Mouse (Mus musculus) kidney, embryonic 16.5 days (tissue): ENCODE results near the gene Nol10. TPM values are rescaled to one million over a fixed set of nuclear protein-coding genes. Genes with fewer than 3 reads are reported as not detected.
"Not testable (repeated sequence)": the region's sequence is repeated elsewhere in the genome, so short reads cannot be mapped to it uniquely, and the experiment has no call there.

ENCODE experiments used
- ATAC-seq: fragments of 200-750 bp; cut with Nextera tagmentation; 2 replicates; pipeline ENCODE4 v1.8.0; 2017; ENCODE audit warnings: moderate TSS enrichment; ENCODE audit not compliant: low FRiP score, low TSS enrichment
- H3K27ac ChIP-seq: fragments of 300-500 bp; sonication (generic); 2 replicates; pipeline ENCODE4 v1.5.1; 2014; ENCODE audit warnings: low read length
- H3K27me3 ChIP-seq: fragments of 300-500 bp; sonication (generic); 2 replicates; pipeline ENCODE4 v1.6.1; 2014; ENCODE audit warnings: low read length, control low read depth, mixed read lengths; ENCODE audit not compliant: insufficient read depth
- H3K36me3 ChIP-seq: fragments of 300-500 bp; sonication (generic); 2 replicates; pipeline ENCODE4 v1.6.1; 2014; ENCODE audit warnings: low read length, control low read depth, mixed read lengths; ENCODE audit not compliant: insufficient read depth
- H3K4me1 ChIP-seq: fragments of 300-500 bp; sonication (generic); 2 replicates; pipeline ENCODE4 v1.6.1; 2014; ENCODE audit warnings: low read length, control low read depth, mixed read lengths; ENCODE audit not compliant: insufficient read depth
- H3K4me2 ChIP-seq: fragments of 300-500 bp; sonication (generic); replicated peaks from 2 replicates; pipeline ENCODE4 v1.6.1; 2014; ENCODE audit warnings: low read depth, low read length
- H3K4me3 ChIP-seq: fragments of 300-500 bp; sonication (generic); 2 replicates; pipeline ENCODE4 v1.5.1; 2014; ENCODE audit warnings: mild to moderate bottlenecking, low read length
- H3K9ac ChIP-seq: fragments of 300-500 bp; sonication (generic); replicated peaks from 2 replicates; pipeline ENCODE4 v1.6.1; 2014; ENCODE audit warnings: low read length
- H3K9me3 ChIP-seq: fragments of 300-500 bp; sonication (generic); 2 replicates; pipeline ENCODE4 v1.6.1; 2016; ENCODE audit warnings: low read length, control low read depth
- WGBS: fragments of 180-500 bp; shearing (Covaris S2); extraction: QIAGEN DNeasy Blood & Tissue Kit; methylation state at CpG from one replicate; pipeline ENCODE4 v1.1.7; 2014; 5-methylcytosine and 5-hydroxymethylcytosine counted together
- polyA plus RNA-seq: library from polyadenylated mRNA; unstranded; fragments of >200 nt; fragmentation: Nextera tagmentation; extraction: Ambion mirVana; gene quantifications from 2 replicates; pipeline ENCODE4 v1.2.1, GENCODE M21; 2015

Gene Nol10
- polyA plus RNA-seq, 1 experiment from 2014 or later: 24.4 TPM

DNA sequence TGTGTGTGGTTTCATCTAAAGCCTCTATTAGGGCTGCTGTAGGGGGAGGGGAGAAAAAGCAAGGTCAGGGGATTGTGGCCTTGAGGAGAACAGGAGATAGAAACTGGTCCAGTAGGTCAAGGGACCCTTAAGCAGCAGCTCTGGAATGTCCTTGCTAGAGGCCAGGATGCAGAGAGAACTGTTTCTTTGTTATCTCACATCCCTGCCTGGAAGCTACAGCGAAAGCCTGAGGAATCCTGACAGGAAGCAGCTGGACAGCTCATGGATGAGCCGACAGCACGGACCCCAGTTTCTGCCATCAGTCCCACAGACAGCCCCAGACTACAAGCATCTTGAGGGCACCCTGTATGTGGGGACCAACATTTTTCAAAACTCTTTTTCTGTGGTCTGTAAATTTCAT is 120.1 kb downstream of the Nol10 start:
- ATAC-seq: peak; percentile 32; the same call in 1 of the 2 replicates
- whole genome bisulfite sequencing: 37% methylated on average over 3 of the region's 3 CpGs

DNA sequence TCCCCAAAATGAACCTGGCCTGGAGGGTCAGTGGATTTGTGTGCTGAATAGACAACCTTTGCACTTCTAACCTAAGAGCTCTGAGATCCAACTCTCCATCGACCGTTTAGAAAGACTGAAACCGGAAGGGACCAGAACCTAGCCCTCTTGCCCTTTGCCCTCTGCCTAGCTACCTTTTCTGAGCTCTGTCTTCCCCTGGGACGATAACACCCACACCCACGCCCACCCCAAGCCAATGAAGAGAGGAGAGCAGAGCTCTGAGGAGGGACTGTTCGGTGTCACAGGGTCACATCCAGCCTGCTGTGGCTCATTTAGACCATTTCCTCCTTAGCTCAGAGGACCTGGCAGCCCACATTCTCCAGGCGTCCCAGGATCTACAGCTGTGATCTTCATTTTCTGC is 121.6 kb downstream of the Nol10 start:
- Histone ChIP-seq H3K4me1 (no peaks in the 10 kb centered on the region), H3K4me2 (no peak overlapping the region), H3K27me3 (no peaks in the 10 kb centered on the region), H3K36me3 (no peaks in the 10 kb centered on the region), H3K9ac (no peak overlapping the region), H3K4me3 (no peak overlapping the region), H3K9me3 (no peaks in the 10 kb centered on the region), H3K27ac (no peak overlapping the region)
- 50% methylated on average over 7 of the region's 7 CpGs for WGBS
- ATAC-seq: 0 out of 2 replicates have a peak, but pooled peaks have one; percentile 41

More for the DNA sequence above, 120.1 kb downstream of the Nol10 start:
- H3K4me1 ChIP-seq: no peaks in the 10 kb centered on the region
- H3K27ac ChIP-seq: peak overlapping the region; percentile 8; the same call in 1 of the 2 replicates
- H3K4me3 ChIP-seq: no peak overlapping the region
- no peaks in the 10 kb centered on the region for H3K27me3 ChIP-seq
- H3K9me3 ChIP-seq: no peaks in the 10 kb centered on the region
- H3K4me2 ChIP-seq: no peak overlapping the region
- H3K9ac ChIP-seq: no peak overlapping the region
- no peaks in the 10 kb centered on the region for H3K36me3 ChIP-seq

DNA sequence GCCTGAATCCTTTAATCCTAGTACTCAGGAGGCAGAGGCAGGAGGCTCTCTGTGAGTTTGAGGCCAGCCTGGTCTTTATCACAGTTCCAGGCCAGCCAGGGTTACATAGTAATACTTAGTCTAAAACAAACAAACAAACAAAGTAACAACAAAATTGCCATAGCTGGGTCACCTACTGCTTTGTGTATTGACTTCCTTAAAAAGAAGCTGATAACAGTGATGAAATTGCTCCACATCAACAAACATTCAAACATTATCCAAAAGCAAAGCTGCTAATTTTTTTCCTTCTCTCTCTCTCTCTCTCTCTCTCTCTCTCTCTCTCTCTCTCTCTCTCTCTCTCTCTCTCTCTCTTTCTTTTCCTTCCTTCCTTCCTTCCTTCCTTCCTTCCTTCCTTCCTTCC is 122.3 kb downstream of the Nol10 start:
- H3K4me3 ChIP-seq, ATAC-seq, H3K9ac ChIP-seq, H3K27me3 ChIP-seq, H3K36me3 ChIP-seq, H3K4me1 ChIP-seq, H3K9me3 ChIP-seq, H3K4me2 ChIP-seq, H3K27ac ChIP-seq: not testable (repeated sequence)

DNA sequence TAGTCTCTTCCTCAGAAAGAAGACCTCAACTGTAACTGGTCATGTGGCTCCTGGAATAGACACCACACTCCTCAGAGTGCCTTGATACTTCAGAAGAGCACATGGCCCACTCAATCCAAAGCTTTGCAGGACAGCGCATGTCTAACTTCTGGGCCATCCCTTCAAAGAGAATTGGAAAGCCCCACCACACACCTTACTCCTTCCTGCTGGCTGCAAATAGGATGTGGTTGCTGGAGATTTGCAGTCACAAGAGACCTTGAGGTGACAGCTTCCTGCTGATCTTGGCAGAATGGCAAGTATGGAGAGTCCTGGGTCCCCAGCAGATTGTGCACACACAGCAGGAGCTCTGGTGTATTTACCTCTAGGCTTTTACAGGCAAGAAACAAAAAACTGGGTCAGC is 123.1 kb downstream of the Nol10 start:
- no peak overlapping the region for H3K4me2 ChIP-seq
- WGBS: 77% methylated on average over 1 of the region's 1 CpGs

DNA sequence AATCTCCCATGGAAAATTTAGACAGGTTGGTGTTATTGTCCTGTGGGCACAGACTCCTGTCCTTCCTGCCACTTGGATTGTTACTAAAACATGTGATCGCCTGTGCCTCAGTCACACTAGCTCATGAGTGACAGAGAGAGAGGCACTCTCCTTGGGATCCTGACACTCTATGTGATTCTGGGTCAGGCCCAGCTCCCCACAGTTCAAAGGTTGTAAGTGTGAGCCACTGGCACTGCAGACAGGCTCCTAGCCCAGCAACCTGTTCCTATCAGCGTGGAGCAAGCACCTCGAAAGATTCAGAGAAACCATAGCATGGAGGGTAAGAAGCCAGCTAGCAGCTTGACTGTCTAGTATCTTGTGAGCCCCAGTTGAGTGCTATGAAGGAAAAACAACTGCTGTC is 124.9 kb downstream of the Nol10 start:
- no peak overlapping the region for H3K4me3 ChIP-seq
- ATAC-seq: no peak
- WGBS: 87% methylated on average over 3 of the region's 3 CpGs
- H3K9ac ChIP-seq: no peak overlapping the region
- H3K4me2 ChIP-seq: no peak overlapping the region
- H3K27me3 ChIP-seq: no peaks in the 10 kb centered on the region
- H3K9me3 ChIP-seq: no peaks in the 10 kb centered on the region
- no peaks in the 10 kb centered on the region for H3K36me3 ChIP-seq
- no peaks in the 10 kb centered on the region for H3K4me1 ChIP-seq
- no peak overlapping the region for H3K27ac ChIP-seq

More for the DNA sequence above, 123.1 kb downstream of the Nol10 start:
- no peaks in the 10 kb centered on the region for H3K27me3 ChIP-seq
- no peak overlapping the region for H3K27ac ChIP-seq
- H3K9ac ChIP-seq: no peak overlapping the region
- H3K4me1 ChIP-seq: no peaks in the 10 kb centered on the region
- no peaks in the 10 kb centered on the region for H3K36me3 ChIP-seq
- no peaks in the 10 kb centered on the region for H3K9me3 ChIP-seq
- no peak overlapping the region for H3K4me3 ChIP-seq
- ATAC-seq: no peak

DNA sequence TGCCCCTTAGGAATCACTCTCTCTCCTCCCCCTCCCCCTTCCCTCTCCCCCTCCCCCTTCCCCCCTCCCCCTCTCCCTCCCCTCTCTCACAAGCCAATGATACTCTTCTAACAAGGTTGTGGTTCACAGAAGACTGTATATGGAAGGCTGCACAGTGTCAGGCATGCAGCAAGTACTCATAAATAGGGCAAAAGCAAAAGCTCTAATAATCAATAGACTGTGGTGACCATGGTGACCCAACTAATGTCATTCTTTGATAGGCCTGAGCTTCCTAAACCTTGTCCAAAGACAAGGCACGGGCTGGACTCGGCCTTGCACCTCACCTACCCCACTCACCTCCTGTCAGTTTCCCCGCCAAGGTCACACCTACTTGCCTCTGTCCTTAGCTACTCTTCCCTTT is 125.6 kb downstream of the Nol10 start:
- no peak for ATAC-seq
- 89% methylated on average over 3 of the region's 3 CpGs for WGBS
- H3K27me3 ChIP-seq: no peaks in the 10 kb centered on the region
- no peak overlapping the region for H3K9ac ChIP-seq
- H3K27ac ChIP-seq: no peak overlapping the region
- no peaks in the 10 kb centered on the region for H3K36me3 ChIP-seq
- H3K4me1 ChIP-seq: no peaks in the 10 kb centered on the region
- no peaks in the 10 kb centered on the region for H3K9me3 ChIP-seq
- no peak overlapping the region for H3K4me3 ChIP-seq
- no peak overlapping the region for H3K4me2 ChIP-seq

DNA sequence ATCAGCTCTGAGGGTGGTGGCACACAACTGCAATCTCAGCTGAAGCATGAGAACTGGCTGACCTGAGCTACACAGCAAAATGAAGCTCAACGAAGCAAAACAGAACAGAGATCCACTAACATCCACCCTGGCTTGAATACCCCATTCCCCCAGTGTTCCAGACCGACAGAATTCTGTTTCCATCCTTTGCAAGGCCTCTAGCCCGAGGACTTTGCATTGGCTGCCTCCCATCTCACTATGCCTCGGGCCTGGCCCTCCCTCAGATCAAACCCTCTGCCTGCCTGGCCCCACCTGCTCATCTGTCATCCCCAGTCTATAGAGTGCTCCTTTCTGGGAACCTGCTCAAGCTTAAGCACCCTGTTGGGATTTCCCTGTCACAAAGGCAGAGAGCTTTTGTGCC is 126.4 kb downstream of the Nol10 start:
- Histone ChIP-seq H3K4me2 (no peak overlapping the region), H3K36me3 (no peaks in the 10 kb centered on the region), H3K4me1 (no peaks in the 10 kb centered on the region), H3K4me3 (no peak overlapping the region), H3K9ac (no peak overlapping the region), H3K27me3 (no peaks in the 10 kb centered on the region), H3K9me3 (no peaks in the 10 kb centered on the region), H3K27ac (no peak overlapping the region)
- 57% methylated on average over 4 of the region's 4 CpGs for WGBS
- ATAC-seq: no peak

DNA sequence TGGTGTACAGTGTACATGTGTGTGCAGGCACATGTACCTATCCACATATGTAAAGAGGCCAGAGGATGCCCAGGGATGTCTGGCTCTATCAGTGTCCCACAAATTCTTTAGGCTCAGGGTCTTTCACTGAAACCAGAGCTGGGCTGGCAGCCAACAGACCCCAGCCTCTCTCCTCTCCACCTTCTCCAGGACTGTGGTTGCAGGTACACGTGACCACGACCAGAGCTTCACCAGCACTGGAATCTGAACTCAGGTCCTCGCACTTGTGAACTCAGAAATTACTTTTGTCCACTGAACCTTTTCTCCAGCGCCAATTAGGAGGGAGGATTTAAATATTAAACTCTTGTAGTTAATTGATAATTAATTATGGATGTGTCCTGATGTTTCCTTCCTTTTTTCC is 126.9 kb downstream of the Nol10 start:
- Histone ChIP-seq H3K27me3 (no peaks in the 10 kb centered on the region), H3K4me1 (no peaks in the 10 kb centered on the region), H3K4me3 (no peak overlapping the region), H3K4me2 (no peak overlapping the region), H3K36me3 (no peaks in the 10 kb centered on the region), H3K9ac (no peak overlapping the region), H3K27ac (no peak overlapping the region), H3K9me3 (no peaks in the 10 kb centered on the region)
- 72% methylated on average over 4 of the region's 4 CpGs for WGBS
- ATAC-seq: no peak

DNA sequence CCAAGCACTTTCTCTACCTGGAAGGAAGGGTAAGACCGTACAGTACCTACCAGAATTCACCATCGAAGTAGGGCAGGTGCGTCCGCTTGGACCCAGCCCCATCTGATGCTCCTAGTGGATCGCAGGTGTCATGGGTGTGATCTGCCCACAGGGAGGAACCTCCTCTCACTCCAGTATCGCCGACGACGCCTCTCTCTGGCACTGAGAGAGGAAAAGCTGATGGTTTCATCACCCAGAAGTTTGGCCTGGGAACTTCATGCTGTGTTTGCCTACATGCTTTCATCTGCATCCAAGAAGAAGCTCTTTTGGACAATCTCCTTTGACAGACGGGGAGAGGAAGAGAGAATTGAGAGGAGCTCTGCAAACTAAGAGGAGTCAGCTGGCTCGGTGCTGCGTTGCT is 129.9 kb downstream of the Nol10 start:
- H3K4me1 ChIP-seq: no peaks in the 10 kb centered on the region
- H3K27ac ChIP-seq: no peak overlapping the region
- no peak overlapping the region for H3K9ac ChIP-seq
- no peaks in the 10 kb centered on the region for H3K27me3 ChIP-seq
- H3K36me3 ChIP-seq: no peaks in the 10 kb centered on the region
- no peaks in the 10 kb centered on the region for H3K9me3 ChIP-seq
- 80% methylated on average over 12 of the region's 12 CpGs for WGBS
- no peak overlapping the region for H3K4me3 ChIP-seq
- ATAC-seq: no peak
- no peak overlapping the region for H3K4me2 ChIP-seq

DNA sequence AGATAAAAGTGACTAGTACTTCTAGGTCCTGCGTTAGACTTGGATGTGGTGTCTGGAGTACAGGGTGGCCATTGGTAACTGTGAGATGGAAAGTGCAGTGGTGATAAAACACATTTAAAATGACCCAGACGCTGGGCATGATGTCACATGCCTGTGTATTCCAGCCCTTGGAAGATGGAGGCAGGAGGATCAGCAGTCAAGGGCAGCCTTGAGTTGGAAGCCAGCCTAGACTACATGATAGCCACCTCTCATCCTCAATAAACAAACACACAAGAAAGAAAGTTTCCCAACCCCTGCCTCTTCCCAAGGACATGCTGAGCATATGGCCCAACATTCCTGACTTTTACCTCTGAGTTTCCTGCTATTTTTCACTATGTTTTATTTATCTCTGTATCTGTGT is 130.6 kb downstream of the Nol10 start:
- Histone ChIP-seq H3K36me3 (no peaks in the 10 kb centered on the region), H3K4me3 (no peak overlapping the region)
- 84% methylated on average over 2 of the region's 2 CpGs for WGBS

More for the DNA sequence above, 130.6 kb downstream of the Nol10 start:
- ATAC-seq: no peak
- no peaks in the 10 kb centered on the region for H3K9me3 ChIP-seq
- H3K4me2 ChIP-seq: no peak overlapping the region
- no peaks in the 10 kb centered on the region for H3K4me1 ChIP-seq
- no peak overlapping the region for H3K9ac ChIP-seq
- H3K27me3 ChIP-seq: no peaks in the 10 kb centered on the region
- H3K27ac ChIP-seq: no peak overlapping the region
